Mouse (Mus musculus) lung, postnatal 0 days (tissue): ENCODE measurements at regions not wholly inside any gene's neighbourhood (a gene's known extent, or its start where the extent isn't known, plus 50 kb on each side); places are given as distances from the start of the nearest gene placed in this dataset.

Experiments used
- ATAC-seq: fragments of 200-750 bp; cut with Nextera tagmentation; 2 replicates; pipeline ENCODE4 v1.8.0; 2017; ENCODE audit warnings: moderate library complexity
- DNase-seq: peaks from one replicate; pipeline ENCODE4 v3.0.0-alpha.2; 2016; ENCODE audit warnings: low spot score
- H3K27ac ChIP-seq: fragments of 300-500 bp; sonication (generic); 2 replicates; pipeline ENCODE4 v1.5.1; 2014; ENCODE audit warnings: antibody characterized with exemption, mild to moderate bottlenecking, low read length, mixed read lengths
- H3K27me3 ChIP-seq: fragments of 300-500 bp; sonication (generic); replicated peaks from 2 replicates; pipeline ENCODE4 v1.6.1; 2014; ENCODE audit warnings: low read length, mixed read lengths; ENCODE audit not compliant: insufficient read depth
- H3K36me3 ChIP-seq: fragments of 300-500 bp; sonication (generic); 2 replicates; pipeline ENCODE4 v1.6.1; 2014; ENCODE audit warnings: low read length, mixed read lengths; ENCODE audit not compliant: insufficient read depth
- H3K4me1 ChIP-seq: fragments of 300-500 bp; sonication (generic); 2 replicates; pipeline ENCODE4 v1.6.1; 2014; ENCODE audit warnings: antibody characterized with exemption, low read depth, low read length, mixed read lengths; ENCODE audit not compliant: insufficient read depth
- H3K4me2 ChIP-seq: fragments of 300-500 bp; sonication (generic); replicated peaks from 2 replicates; pipeline ENCODE4 v1.6.1; 2014; ENCODE audit warnings: low read depth, mild to moderate bottlenecking, low read length, moderate library complexity, mixed read lengths
- H3K4me3 ChIP-seq: fragments of 300-500 bp; sonication (generic); 2 replicates; pipeline ENCODE4 v1.5.1; 2014; ENCODE audit warnings: low read depth, low read length
- H3K9ac ChIP-seq: fragments of 300-500 bp; sonication (generic); replicated peaks from 2 replicates; pipeline ENCODE4 v1.6.1; 2014; ENCODE audit warnings: low read depth, mild to moderate bottlenecking
- H3K9me3 ChIP-seq: fragments of 300-500 bp; sonication (generic); 2 replicates; pipeline ENCODE4 v1.6.1; 2016; ENCODE audit warnings: low read length, mixed read lengths
- CTCF ChIP-seq: IDR thresholded peaks from 2 replicates; pipeline ENCODE4 v1.5.1; 2016; ENCODE audit warnings: antibody characterized with exemption, mild to moderate bottlenecking
- EP300 ChIP-seq: IDR thresholded peaks from 2 replicates; pipeline ENCODE4 v1.6.1; 2016; ENCODE audit warnings: antibody characterized with exemption, mild to moderate bottlenecking, control low read depth
- WGBS: fragments of 180-500 bp; shearing (Covaris S2); extraction: QIAGEN DNeasy Blood & Tissue Kit; methylation state at CpG from one replicate; pipeline ENCODE4 v1.1.7; 2014; 5-methylcytosine and 5-hydroxymethylcytosine counted together

- Histone ChIP-seq H3K4me1 (no peaks in the 10 kb centered on the region), H3K4me3 (no peak overlapping the region), H3K9ac (no peak overlapping the region), H3K36me3 (no peaks in the 10 kb centered on the region), H3K27me3 (no peaks in the 10 kb centered on the region), H3K9me3 (no peaks in the 10 kb centered on the region), H3K4me2 (no peak overlapping the region), H3K27ac (no peak overlapping the region)
- no peak for DNase-seq
- 58% methylated on average over 5 of the region's 5 CpGs for WGBS
- no peak for ATAC-seq
- no peak for TF ChIP-seq CTCF
- TF ChIP-seq EP300: no peak
Measured at GRCm38 (mm10) chr5:100248611-100249010, 89.0 kb upstream of the Tmem150c start.

- Histone ChIP-seq H3K4me2 (no peak overlapping the region), H3K9ac (no peak overlapping the region), H3K27ac (no peak overlapping the region), H3K4me1 (no peaks in the 10 kb centered on the region), H3K36me3 (no peaks in the 10 kb centered on the region), H3K27me3 (no peaks in the 10 kb centered on the region), H3K9me3 (no peaks in the 10 kb centered on the region), H3K4me3 (no peak overlapping the region)
- ATAC-seq (no peak), DNase-seq (no peak)
- no peak for TF ChIP-seq CTCF
- no peak for TF ChIP-seq EP300
- 96% methylated on average over 2 of the region's 2 CpGs for WGBS
Measured at GRCm38 (mm10) chr5:100246709-100247108, 87.1 kb upstream of the Tmem150c start.

- 49% methylated on average over 3 of the region's 3 CpGs for WGBS
- ATAC-seq (no peak), DNase-seq (peak; percentile 27)
- no peaks in the 10 kb centered on the region for H3K9me3 ChIP-seq
- H3K36me3 ChIP-seq: no peaks in the 10 kb centered on the region
- H3K9ac ChIP-seq: no peak overlapping the region
- H3K4me3 ChIP-seq: no peak overlapping the region
- TF ChIP-seq CTCF (no peak), EP300 (no peak)
- H3K4me2 ChIP-seq: no peak overlapping the region
- H3K27me3 ChIP-seq: no peaks in the 10 kb centered on the region
- H3K27ac ChIP-seq: no peak overlapping the region
- no peaks in the 10 kb centered on the region for H3K4me1 ChIP-seq
Measured at GRCm38 (mm10) chr5:100244811-100245210, 85.2 kb upstream of the Tmem150c start.

- Histone ChIP-seq H3K4me1 (no peaks in the 10 kb centered on the region), H3K9ac (no peak overlapping the region), H3K36me3 (no peaks in the 10 kb centered on the region), H3K4me2 (no peak overlapping the region), H3K27ac (no peak overlapping the region), H3K4me3 (no peak overlapping the region), H3K9me3 (no peaks in the 10 kb centered on the region), H3K27me3 (no peaks in the 10 kb centered on the region)
- TF ChIP-seq CTCF (peak; percentile 78), EP300 (no peak)
- DNase-seq (peak; percentile 11), ATAC-seq (no peak)
- 68% methylated on average over 6 of the region's 6 CpGs for WGBS
Measured at GRCm38 (mm10) chr5:100240876-100241275, 81.3 kb upstream of the Tmem150c start.

GRCm38 (mm10) chr5:100239632-100240031 is 80.0 kb upstream of the Tmem150c start:
- no peak overlapping the region for H3K27ac ChIP-seq
- no peaks in the 10 kb centered on the region for H3K4me1 ChIP-seq
- H3K4me2 ChIP-seq: no peak overlapping the region
- ATAC-seq (no peak), DNase-seq (no peak)
- H3K9me3 ChIP-seq: no peaks in the 10 kb centered on the region
- H3K9ac ChIP-seq: no peak overlapping the region
- H3K4me3 ChIP-seq: no peak overlapping the region
- no peaks in the 10 kb centered on the region for H3K36me3 ChIP-seq
- 60% methylated on average over 7 of the region's 7 CpGs for WGBS
- no peak for TF ChIP-seq CTCF
- TF ChIP-seq EP300: no peak
- no peaks in the 10 kb centered on the region for H3K27me3 ChIP-seq

- Histone ChIP-seq H3K9ac (no peak overlapping the region), H3K4me2 (no peak overlapping the region), H3K36me3 (no peaks in the 10 kb centered on the region), H3K4me1 (no peaks in the 10 kb centered on the region), H3K9me3 (no peaks in the 10 kb centered on the region), H3K27me3 (no peaks in the 10 kb centered on the region), H3K4me3 (no peak overlapping the region), H3K27ac (no peak overlapping the region)
- DNase-seq: no peak
- TF ChIP-seq EP300 (no peak), CTCF (no peak)
- no peak for ATAC-seq
- WGBS: 83% methylated on average over 15 of the region's 15 CpGs
Measured at GRCm38 (mm10) chr5:100238287-100239036, 78.9 kb upstream of the Tmem150c start.
